Mouse (Mus musculus) C2C12 (cell line): ENCODE results near the gene Myo10.

Experiments used
- CTCF ChIP-seq: IDR thresholded peaks from one replicate; pipeline ENCODE4 v1.5.1; 2011; ENCODE audit not compliant: control insufficient read depth, insufficient read depth, insufficient read length
- MAX ChIP-seq: IDR thresholded peaks from one replicate; pipeline ENCODE4 v1.6.1; 2011; ENCODE audit warnings: mild to moderate bottlenecking, control low read depth

- TF ChIP-seq CTCF: no peak
- TF ChIP-seq MAX: no peak
Observed at GRCm38 (mm10) chr15:25817191-25817590, 194.9 kb downstream of the Myo10 start.
